Mouse (Mus musculus): ENCODE measurements at regions not wholly inside any gene's neighbourhood (a gene's known extent, or its start where the extent isn't known, plus 50 kb on each side); places are given as distances from the start of the nearest gene placed in this dataset.
A peak's percentile ranks its signal among the peaks of the same experiment; 100 is the strongest.

- Histone ChIP-seq H3K36me3 (no peaks in the 10 kb centered on the region), H3K9ac (no peak overlapping the region), H3K27me3 (no peaks in the 10 kb centered on the region), H3K27ac (no peak overlapping the region), H3K4me2 (replicated peaks) (no peak overlapping the region), H3K4me3 (no peak overlapping the region), H3K4me1 (no peaks in the 10 kb centered on the region), H3K9me3 (no peaks in the 10 kb centered on the region)
- no peak for ATAC-seq (ENCODE audit: low FRiP score, low read depth)
- 64% methylated on average over 17 of the region's 17 CpGs for WGBS
Observed at GRCm38 (mm10) chr2:179000448-179001081, 441.7 kb upstream of the Cdh4 start.

- no peaks in the 10 kb centered on the region for H3K27me3 ChIP-seq
- no peak overlapping the region for H3K9ac ChIP-seq
- H3K9me3 ChIP-seq, result no peaks in the 10 kb centered on the region
- H3K4me2 ChIP-seq (replicated peaks), result no peak overlapping the region
- no peak overlapping the region for H3K27ac ChIP-seq
- no peak for ATAC-seq (ENCODE audit: low FRiP score, low read depth)
- 83% methylated on average over 6 of the region's 6 CpGs for WGBS
- peaks cover 16% of the 10 kb centered on the region for H3K4me1 ChIP-seq
- no peaks in the 10 kb centered on the region for H3K36me3 ChIP-seq
- no peak overlapping the region for H3K4me3 ChIP-seq
Observed at GRCm38 (mm10) chr2:179007766-179008165, 434.5 kb upstream of the Cdh4 start.

GRCm38 (mm10) chr2:179013891-179014593 is 428.2 kb upstream of the Cdh4 start:
- Histone ChIP-seq H3K36me3 (no peaks in the 10 kb centered on the region), H3K4me2 (replicated peaks) (no peak overlapping the region), H3K9ac (no peak overlapping the region), H3K27ac (no peak overlapping the region), H3K4me1 (peaks cover 19% of the 10 kb centered on the region), H3K9me3 (no peaks in the 10 kb centered on the region), H3K27me3 (no peaks in the 10 kb centered on the region; the same call in 1 of the 2 replicates), H3K4me3 (no peak overlapping the region)
- no peak for ATAC-seq (ENCODE audit: low FRiP score, low read depth)
- 69% methylated on average over 6 of the region's 6 CpGs for WGBS

- no peak overlapping the region for H3K27ac ChIP-seq
- no peak overlapping the region for H3K4me3 ChIP-seq
- no peaks in the 10 kb centered on the region for H3K36me3 ChIP-seq
- no peaks in the 10 kb centered on the region for H3K9me3 ChIP-seq
- no peak overlapping the region for H3K9ac ChIP-seq
- ATAC-seq (ENCODE audit: low FRiP score, low read depth), result no peak
- H3K4me2 ChIP-seq (replicated peaks), result no peak overlapping the region
- no peaks in the 10 kb centered on the region for H3K27me3 ChIP-seq
- H3K4me1 ChIP-seq, result peaks cover 18% of the 10 kb centered on the region; the same call in 1 of the 2 replicates
- WGBS, result 76% methylated on average over 5 of the region's 5 CpGs
Observed at GRCm38 (mm10) chr2:179022675-179023194, 419.5 kb upstream of the Cdh4 start.

DNA sequence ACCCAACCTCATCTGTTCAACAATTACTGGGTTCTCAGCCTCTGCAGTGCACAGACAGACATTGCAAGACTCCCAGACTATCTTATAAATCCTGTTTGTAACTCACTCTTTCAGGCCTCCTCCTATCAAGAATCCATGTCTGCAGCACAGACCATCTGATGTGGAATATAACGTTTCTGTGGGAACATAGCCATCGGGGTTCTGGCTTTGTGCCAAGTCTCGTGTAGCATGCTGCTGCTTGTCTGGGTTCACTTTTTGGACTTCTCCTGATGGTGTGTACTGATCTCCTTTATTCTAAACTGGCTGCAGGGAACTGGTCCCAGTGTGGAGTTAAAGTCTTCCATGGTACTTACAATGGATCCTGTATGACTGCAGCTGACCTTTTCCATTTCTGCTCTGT is 418.0 kb upstream of the Cdh4 start:
- no peak for ATAC-seq (ENCODE audit: low FRiP score, low read depth)
- Histone ChIP-seq H3K4me1 (peaks cover 18% of the 10 kb centered on the region; the same call in 1 of the 2 replicates), H3K36me3 (no peaks in the 10 kb centered on the region), H3K9me3 (no peaks in the 10 kb centered on the region), H3K27ac (no peak overlapping the region), H3K4me3 (no peak overlapping the region), H3K9ac (no peak overlapping the region), H3K4me2 (replicated peaks) (no peak overlapping the region), H3K27me3 (no peaks in the 10 kb centered on the region)
- WGBS, result 31% methylated on average over 3 of the region's 3 CpGs

DNA sequence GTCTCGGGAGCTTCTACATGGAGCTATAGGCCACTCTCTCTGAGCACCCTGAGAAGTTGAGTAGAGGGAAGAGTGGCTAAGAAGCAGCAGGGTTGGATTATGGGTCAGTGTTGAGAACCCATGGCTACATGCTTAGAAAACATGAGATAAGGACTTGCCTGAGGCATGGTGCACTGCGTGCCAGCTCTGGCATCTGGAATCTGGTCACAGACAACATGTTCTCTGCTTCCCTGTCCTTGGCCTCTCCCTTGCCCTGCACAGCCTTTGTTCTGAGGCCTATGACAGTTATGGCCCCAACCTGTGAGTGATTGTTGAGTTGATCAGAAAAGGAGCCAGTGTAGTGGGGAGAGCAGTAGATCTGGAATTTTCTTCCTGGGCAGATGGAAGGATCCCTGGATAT is 409.1 kb upstream of the Cdh4 start:
- no peak overlapping the region for H3K4me3 ChIP-seq
- no peaks in the 10 kb centered on the region for H3K36me3 ChIP-seq
- H3K9ac ChIP-seq, result no peak overlapping the region
- no peak overlapping the region for H3K4me2 ChIP-seq (replicated peaks)
- no peak for ATAC-seq (ENCODE audit: low FRiP score, low read depth)
- H3K9me3 ChIP-seq, result no peaks in the 10 kb centered on the region
- WGBS, result 87% methylated on average over 2 of the region's 2 CpGs
- no peak overlapping the region for H3K27ac ChIP-seq
- H3K27me3 ChIP-seq, result no peaks in the 10 kb centered on the region
- H3K4me1 ChIP-seq, result peaks cover 3% of the 10 kb centered on the region; the same call in 1 of the 2 replicates

DNA sequence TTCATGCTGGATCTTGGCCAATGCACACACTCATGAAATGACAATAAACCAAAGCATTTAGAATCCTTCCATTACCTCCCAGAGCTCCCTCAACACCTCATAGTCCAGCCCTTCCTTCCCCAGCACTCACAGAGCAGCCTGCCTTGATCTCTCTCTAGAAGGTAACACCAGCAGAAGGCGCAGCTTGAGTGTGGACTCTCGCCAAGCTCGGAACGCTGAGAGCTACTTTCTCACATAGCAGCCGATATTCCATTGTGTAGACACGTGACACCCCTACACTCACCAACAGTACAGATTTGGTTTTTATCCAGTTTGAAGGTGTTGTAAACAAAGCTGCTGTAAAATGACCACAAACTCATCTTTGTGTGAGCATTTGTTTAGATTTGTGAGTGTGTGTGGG is 406.8 kb upstream of the Cdh4 start:
- WGBS, result 48% methylated on average over 6 of the region's 6 CpGs
- ATAC-seq (ENCODE audit: low FRiP score, low read depth), result peak; percentile 59; the same call in 1 of the 2 replicates

DNA sequence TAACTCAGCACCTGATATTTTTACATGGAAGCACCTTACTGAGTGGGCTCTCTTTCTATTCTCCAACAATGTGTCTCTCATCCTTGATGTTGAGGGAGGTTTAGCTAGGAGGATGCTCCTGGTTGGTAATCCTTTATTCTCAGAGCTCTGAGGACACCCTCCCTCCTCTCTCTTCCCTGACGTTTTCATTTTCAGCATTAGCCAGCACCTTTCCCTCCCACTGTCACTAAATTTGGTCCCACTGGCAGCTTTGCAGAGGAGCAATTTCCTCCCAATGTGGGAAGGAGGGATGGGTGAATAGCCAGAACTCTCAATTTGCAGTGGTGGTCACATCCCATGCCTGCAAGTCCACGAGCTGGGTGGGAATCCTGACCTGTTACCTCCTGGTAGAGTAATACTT is 402.5 kb upstream of the Cdh4 start:
- Histone ChIP-seq H3K36me3 (no peaks in the 10 kb centered on the region), H3K9me3 (no peaks in the 10 kb centered on the region), H3K4me3 (no peak overlapping the region), H3K4me1 (peaks cover 3% of the 10 kb centered on the region; the same call in 1 of the 2 replicates), H3K27ac (no peak overlapping the region), H3K9ac (no peak overlapping the region), H3K4me2 (replicated peaks) (no peak overlapping the region), H3K27me3 (0 out of 2 replicates have a peak, but pooled peaks cover 3% of the 10 kb centered on the region)
- ATAC-seq (ENCODE audit: low FRiP score, low read depth), result no peak
- WGBS, result 68% methylated on average over 2 of the region's 2 CpGs

More for the DNA sequence above, 406.8 kb upstream of the Cdh4 start:
- Histone ChIP-seq H3K9me3 (no peaks in the 10 kb centered on the region), H3K9ac (no peak overlapping the region), H3K4me2 (replicated peaks) (no peak overlapping the region), H3K4me1 (peaks cover 3% of the 10 kb centered on the region; the same call in 1 of the 2 replicates), H3K27me3 (0 out of 2 replicates have a peak, but pooled peaks cover under 1% of the 10 kb centered on the region), H3K4me3 (no peak overlapping the region), H3K36me3 (no peaks in the 10 kb centered on the region), H3K27ac (no peak overlapping the region)

GRCm38 (mm10) chr2:179043671-179044070 is 398.6 kb upstream of the Cdh4 start:
- WGBS, result 47% methylated on average over 4 of the region's 4 CpGs
- H3K4me2 ChIP-seq (replicated peaks), result no peak overlapping the region
- no peak for ATAC-seq (ENCODE audit: low FRiP score, low read depth)

GRCm38 (mm10) chr2:179045361-179045760 is 396.9 kb upstream of the Cdh4 start:
- Histone ChIP-seq H3K27ac (no peak overlapping the region), H3K36me3 (no peaks in the 10 kb centered on the region), H3K4me3 (no peak overlapping the region), H3K9me3 (no peaks in the 10 kb centered on the region), H3K27me3 (0 out of 2 replicates have a peak, but pooled peaks cover 3% of the 10 kb centered on the region), H3K9ac (no peak overlapping the region), H3K4me1 (peaks cover 8% of the 10 kb centered on the region; the same call in 1 of the 2 replicates), H3K4me2 (replicated peaks) (no peak overlapping the region)
- 13% methylated on average over 1 of the region's 1 CpGs for WGBS
- ATAC-seq (ENCODE audit: low FRiP score, low read depth), result no peak

More at GRCm38 (mm10) chr2:179043671-179044070, 398.6 kb upstream of the Cdh4 start:
- 0 out of 2 replicates have a peak, but pooled peaks cover 3% of the 10 kb centered on the region for H3K27me3 ChIP-seq
- H3K4me1 ChIP-seq, result peaks cover 8% of the 10 kb centered on the region; the same call in 1 of the 2 replicates
- H3K4me3 ChIP-seq, result no peak overlapping the region
- H3K27ac ChIP-seq, result no peak overlapping the region
- H3K9ac ChIP-seq, result no peak overlapping the region
- no peaks in the 10 kb centered on the region for H3K9me3 ChIP-seq
- no peaks in the 10 kb centered on the region for H3K36me3 ChIP-seq

GRCm38 (mm10) chr2:179054441-179054840 is 387.8 kb upstream of the Cdh4 start:
- Histone ChIP-seq H3K9me3 (no peaks in the 10 kb centered on the region), H3K27me3 (no peaks in the 10 kb centered on the region; the same call in 1 of the 2 replicates), H3K4me2 (replicated peaks) (no peak overlapping the region), H3K36me3 (no peaks in the 10 kb centered on the region), H3K9ac (no peak overlapping the region), H3K4me3 (no peak overlapping the region), H3K4me1 (no peaks in the 10 kb centered on the region), H3K27ac (no peak overlapping the region)
- ATAC-seq (ENCODE audit: low FRiP score, low read depth), result no peak
- WGBS, result 65% methylated on average over 8 of the region's 8 CpGs

- WGBS, result 33% methylated on average over 8 of the region's 8 CpGs
- H3K4me1 ChIP-seq, result no peaks in the 10 kb centered on the region
Observed at GRCm38 (mm10) chr2:179064616-179065015, 377.6 kb upstream of the Cdh4 start.

More at GRCm38 (mm10) chr2:179064616-179065015, 377.6 kb upstream of the Cdh4 start:
- no peak for ATAC-seq (ENCODE audit: low FRiP score, low read depth)
- no peak overlapping the region for H3K9ac ChIP-seq
- no peaks in the 10 kb centered on the region for H3K36me3 ChIP-seq
- no peak overlapping the region for H3K4me3 ChIP-seq
- no peaks in the 10 kb centered on the region for H3K9me3 ChIP-seq
- H3K27me3 ChIP-seq, result peaks cover 13% of the 10 kb centered on the region
- H3K4me2 ChIP-seq (replicated peaks), result no peak overlapping the region
- H3K27ac ChIP-seq, result no peak overlapping the region

Measured in limb, embryonic 13.5 days (tissue).